Mouse (Mus musculus) cerebellum, adult 9-10 months (tissue): ENCODE data around the gene Cx3cr1.
"Not testable (repeated sequence)": the region's sequence is repeated elsewhere in the genome, so short reads cannot be mapped to it uniquely, and the experiment has no call there.

Source experiments
- DNase-seq: peaks from one replicate; pipeline ENCODE4 v3.0.0; 2022

Gene Cx3cr1

DNA sequence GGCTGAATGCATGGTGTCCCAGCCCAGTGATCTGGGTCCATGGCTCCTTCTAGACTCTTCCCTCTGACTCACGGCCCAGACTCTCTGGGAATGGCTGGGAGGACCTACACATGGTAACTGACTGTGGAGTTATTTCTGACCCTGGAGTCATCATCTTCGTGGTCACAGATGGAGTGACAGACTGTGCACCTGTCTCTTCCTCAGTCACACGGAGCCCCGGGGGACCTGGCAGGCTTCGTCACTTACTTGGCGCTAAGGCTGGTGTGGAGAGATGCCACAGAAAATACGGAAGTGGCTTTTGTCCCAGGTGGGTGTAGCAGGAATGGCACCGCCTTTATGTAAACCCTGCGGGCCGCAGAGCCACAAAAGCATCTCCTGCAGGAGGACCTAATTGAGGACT is 45.5 kb downstream of the Cx3cr1 start:
- DNase-seq, result peak; percentile 96

DNA sequence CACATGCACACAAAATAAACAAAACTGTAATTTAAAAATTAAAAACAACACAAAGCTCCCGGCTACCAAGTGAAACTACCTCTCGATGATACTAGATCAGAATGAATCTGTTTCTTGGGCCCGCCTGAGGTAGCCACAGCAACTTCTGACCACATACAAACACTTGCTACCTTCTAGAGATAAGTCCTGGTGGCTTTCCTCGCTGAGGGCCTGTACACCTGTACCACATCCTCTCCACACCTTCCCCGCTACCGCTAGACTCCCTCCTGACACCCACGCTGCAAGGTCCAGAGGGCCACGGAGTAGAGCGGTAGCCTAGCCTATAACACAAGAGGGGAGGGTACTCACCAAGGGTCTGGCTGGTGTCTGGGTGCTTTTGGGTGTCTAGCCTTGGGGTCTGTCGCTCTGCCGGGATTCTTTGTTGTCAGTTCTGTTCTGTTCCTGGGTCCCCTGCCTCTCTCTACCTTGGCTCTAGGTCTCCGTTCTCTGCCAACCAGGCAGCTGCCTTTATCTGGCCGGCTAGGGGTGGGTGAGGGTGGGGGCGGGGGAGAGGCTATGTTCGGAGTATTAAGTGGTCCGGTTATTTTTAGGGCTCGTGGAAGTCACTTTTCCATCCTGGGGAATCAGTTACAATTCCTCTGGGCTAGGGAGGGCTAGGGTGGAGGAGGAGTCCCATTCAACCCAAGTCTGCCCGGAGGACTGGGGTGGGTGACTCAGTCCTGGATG is 46.4 kb downstream of the Cx3cr1 start, which contains the start of gene Xirp1:
Gene Xirp1 (minus strand): TSS at position 513 of the 726 bp plus-strand sequence.
- no peak for DNase-seq

DNA sequence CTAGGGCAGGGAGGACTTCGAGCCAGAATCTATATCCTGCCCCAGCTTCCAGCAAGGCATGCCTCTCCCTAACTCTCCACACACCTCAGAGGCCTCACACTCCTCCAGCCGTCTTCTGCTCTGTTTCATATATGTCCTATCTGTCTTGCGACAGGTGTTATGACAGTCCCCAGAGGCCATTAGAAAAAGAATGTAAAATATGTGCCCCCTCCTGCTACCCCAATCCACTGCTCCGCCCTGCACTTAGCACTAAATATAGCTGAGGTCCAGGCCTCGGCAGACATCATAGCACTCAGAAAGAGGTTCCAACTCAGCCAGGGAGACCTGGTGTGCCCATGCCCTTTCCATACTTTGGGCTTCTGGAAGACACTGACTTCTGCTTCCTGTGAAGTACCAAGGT is 48.5 kb downstream of the Cx3cr1 start:
- DNase-seq, result no peak

DNA sequence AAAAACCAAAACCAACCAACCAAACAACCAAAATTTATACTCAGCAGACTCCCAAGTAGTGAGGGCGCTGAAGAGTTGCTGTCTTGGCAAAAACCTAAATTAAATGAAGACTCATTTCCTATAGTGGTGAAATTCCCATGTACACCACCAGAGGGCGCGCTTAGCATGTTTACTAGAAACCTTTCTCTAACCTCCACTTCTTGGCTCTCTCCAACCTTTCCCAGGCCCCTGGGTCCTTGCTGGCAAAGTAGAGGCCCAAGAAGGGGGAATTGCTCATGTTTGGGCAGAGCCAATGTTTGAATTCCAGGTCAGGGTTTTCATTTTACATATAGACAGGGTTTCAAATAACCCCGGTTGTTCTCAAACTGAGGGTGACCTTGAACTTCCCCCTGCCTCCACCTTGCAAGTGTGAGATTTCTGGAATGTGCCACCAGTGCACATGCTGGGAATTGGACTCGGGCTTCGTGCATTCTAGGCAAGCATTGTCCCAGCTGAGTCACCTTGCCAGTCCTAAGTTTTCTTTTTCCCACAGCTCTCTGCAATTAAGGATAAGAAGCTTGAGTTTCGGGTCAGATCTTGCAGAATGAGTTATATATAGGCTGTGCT is 49.3 kb downstream of the Cx3cr1 start:
- peak; percentile 83 for DNase-seq

DNA sequence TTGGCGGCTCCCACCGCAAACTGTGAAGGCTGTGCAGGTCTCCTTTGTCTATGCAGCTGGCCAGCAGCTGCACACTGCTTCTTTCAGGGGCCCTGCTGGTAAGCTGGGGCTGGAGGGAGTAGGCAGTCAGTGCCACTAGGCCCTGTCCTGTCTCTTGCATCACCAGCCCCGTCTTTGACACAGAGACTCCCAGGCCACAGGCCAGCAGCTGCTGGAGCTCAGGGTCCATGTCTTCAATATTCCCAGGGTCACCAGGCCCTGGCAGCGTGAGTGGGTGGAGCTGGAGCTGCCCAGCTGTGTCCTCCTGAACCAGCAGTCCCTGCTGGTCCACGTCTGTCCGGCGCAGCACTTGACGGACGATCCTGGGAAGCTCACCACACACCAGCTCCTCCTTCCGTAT is 52.7 kb downstream of the Cx3cr1 start:
- DNase-seq, result no peak

DNA sequence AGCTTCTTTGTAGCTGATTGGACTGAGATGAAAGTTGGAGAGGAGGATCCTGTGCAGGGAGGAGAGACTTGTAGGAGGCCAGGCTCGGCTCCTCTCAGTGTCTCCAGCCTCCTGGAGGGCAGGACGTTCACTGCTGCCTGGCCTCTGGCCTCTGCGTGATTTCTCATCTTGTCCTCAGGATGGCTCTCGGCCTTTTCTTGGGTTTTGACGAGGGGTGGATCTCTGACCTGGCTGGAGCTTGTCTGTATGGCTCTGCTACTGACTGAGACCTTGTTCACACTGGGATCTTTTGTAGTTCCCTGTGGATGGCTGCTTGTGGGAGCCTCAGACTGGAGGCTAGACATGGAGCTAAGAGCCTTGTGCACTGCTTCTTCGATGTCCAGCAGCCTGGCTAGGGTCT is 54.9 kb downstream of the Cx3cr1 start:
- DNase-seq, result no peak

DNA sequence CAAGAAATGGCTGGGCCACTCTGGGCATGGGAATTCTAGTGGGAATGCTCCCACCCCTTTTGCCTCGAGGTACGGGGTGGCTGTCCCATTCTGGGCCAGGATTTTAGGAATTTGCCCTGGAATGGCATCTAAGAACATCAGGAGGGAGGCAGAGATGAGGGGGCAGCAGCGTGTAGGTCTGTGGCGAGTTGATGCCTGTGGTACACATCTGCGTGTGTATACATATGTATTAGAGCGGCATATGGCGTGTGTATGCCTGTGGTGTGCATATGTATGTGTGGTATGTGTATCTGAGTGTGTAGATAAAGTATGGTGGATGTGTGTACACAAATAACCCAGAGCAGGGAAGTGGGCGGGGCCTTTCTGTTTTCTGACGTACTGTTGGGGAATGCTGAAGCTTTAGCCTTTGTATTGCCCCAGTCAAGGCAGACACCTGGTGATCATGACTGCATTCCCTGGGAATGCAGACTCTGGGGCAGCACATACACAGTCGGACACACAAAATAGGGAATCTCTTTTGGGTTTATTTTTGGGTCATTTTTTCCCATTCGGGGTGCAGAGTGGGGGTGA is 56.3 kb downstream of the Cx3cr1 start:
- DNase-seq, result no peak

DNA sequence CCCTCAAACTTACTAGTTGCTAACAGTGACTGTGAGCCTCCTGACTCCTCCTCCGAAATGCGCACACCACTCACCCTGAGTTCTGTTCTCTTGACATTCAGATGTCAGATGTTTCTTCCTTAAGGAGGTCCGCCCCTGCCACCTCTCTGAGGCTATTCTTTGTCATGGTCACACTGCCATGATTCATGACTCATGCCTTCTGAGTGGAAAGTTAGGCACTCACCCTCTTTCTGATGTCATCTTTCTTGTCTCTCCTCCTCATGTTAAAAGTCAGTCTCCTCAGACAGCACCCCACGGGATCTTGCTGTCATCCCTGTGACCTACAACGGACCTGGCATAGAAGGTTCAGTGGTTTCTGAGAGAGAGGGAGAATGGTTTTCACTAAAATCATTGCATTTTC is 56.9 kb downstream of the Cx3cr1 start:
- DNase-seq, result no peak

DNA sequence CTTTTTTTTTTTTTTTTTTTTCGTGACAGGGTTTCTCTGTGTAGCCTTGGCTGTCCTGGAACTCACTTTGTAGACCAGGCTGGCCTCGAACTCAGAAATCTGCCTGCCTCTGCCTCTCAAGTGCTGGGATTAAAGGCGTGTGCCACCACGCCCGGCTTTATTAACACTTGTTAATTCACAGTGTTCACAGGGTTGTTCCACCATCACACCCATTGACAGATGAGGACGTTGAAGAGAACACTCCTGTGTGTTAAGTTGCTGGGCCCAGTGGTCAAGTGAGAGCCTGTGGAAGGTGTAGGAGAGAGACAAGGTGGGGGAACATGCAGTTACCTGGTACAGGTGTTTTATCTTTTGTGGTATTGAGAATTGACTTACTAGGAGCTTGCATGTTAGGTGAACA is 57.5 kb downstream of the Cx3cr1 start:
- DNase-seq, result not testable (repeated sequence)

DNA sequence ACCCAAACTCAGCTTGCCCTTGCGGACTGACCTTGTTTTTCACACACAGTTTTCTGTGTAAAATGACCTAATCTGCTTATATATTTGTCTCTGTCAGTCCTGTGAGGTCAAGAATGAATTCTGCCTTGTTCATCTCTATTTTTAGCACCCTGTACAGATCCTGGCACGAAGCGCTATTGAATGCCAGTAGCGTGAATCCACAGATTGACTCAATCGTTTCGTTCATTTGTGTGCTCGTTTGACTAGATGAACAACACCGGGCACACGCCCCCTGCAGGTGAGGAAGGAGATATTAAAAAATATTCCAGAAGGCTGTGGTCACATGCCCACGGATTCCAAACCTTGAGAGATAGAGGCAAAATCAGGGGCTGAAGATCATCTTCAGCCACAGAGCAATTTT is 58.1 kb downstream of the Cx3cr1 start:
- peak; percentile 89 for DNase-seq

DNA sequence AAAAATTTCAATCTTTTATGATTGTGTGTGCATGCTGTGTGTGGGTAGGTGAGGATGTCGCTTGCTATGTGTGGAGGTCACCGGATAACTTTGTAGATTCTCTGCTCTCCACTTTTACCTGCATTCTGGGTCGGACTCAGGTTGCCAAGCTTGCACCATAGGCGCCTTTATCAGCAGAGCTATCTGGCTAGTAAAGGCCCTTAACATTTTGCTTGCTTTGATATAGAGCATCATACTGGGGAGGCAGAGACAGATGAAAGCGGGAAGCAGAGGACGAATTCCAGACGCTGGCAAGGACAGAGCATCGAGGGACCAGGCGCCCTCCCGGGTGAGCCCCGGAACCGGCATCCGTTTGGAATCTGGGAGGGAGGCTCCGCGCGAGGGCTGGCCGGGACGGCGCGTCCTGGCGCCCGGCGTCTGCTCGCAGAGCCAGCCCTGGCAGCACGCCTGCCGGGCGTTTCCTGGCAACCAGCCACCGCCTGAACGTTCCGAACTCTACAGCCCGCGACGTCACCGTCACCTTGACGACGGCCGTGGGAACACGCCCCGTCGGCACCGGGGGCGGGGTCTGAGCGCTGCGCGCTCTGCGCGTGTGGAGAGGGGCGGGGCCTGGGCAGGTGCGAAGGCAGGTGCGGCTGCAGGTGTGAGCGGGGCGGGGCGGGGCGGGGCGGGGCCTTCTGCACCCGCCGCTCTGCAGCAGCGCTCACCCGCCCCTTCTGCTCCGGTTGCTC is 58.7 kb downstream of the Cx3cr1 start:
- DNase-seq, result peak; percentile 96

DNA sequence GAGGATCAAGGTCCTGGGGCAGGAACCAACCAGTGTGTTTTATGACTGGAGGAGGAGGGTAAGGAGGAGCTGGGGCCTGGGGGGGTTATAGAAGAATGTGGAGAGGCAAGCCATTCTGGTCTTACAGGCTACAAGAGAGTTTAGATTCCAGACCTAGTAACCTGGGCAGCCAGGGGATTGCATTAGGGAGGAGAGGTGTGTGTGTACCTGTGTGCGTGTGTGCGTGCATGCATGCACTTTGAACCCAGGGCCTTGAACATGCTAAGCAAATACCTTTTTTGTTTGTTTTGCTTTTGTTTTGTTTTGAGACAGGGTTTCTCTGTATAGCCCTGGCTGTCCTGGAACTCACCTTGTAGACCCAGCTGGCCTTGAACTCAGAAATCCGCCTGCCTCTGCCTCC is 59.8 kb downstream of the Cx3cr1 start:
- DNase-seq, result no peak

DNA sequence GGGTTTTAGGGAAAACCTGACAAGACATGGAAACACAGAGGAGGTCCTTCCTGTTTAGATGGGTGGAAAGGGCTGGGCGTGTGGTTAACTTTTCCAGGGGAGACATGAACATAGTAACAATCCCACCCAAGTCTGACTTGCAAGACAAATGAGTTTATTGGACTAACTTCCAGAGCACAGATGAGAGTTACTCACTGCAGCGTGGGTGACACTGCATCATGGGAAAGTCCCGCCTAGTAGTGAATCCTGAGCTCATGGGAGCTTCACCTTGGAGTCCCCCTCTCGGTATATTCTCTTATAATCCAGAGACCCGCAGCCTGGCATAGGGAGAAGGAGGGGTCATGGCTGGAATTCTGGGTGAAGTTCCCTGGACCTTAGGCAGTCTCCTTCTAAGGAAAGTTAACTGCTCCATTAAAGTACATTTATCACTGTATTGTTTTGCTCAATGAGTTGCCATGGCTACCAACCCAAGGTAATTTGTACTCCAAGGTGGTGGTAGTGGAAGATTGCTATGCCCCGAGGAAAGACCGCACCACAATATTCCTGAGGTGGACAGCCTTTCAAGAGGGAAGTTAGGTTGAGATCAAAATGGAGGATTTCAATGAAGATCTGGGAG is 60.3 kb downstream of the Cx3cr1 start:
- DNase-seq, result no peak

DNA sequence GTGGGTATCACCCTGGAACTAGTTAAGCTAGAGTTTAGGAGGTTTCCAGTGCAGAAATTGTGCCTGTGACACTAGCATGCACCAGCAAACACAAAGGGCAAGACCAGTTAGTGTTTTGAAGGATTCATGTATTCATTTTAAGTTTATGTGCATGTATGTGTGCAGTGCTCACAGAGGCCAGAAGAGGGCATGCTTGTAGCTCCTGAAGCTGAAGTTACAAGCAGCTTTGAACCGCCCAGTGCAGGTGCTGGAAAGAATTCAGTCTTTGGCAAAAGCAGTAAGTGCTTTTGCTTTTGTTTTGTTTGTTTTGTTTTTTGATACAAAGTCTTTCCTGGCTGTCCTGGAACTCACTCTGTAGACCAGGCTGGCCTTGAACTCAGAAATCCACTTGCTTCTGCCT is 61.8 kb downstream of the Cx3cr1 start:
- DNase-seq, result no peak

DNA sequence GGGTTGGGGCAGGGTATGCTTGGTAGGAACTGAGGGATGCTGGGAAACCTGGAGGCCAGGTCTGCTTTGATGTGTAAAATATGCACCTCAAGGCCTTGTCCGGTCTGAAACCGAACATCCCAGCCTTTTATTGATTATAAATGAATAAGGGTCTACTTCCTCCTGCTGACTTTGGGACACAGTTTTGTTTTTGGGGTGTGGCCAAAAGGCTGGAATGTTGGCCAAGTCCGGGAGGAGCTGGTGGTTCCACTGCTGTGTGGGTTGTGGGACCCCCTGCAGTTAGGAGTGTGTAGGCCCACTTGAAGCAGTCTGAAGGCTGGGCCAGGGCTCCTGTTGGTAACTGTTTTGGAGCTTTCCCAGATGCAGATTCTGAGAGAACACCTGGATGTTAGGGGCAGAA is 63.7 kb downstream of the Cx3cr1 start:
- no peak for DNase-seq

DNA sequence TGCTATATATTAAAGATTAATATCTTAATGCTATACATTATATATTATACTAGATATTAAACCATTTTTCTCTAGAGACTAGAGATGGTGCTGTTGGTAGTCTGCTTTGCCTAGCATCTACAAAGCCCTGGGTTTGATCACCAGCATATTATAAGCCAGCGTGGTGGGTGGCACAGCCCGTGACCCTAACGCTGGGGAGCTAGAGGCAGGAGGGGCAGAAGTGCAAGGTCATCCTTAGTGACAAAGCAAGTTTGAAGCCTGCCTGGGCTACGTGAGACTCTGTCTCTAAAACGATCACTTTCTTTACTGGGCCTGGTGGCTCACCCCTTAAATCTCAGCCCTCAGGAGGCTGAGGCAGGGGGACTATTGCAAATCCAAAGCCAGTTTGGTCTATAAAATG is 66.8 kb downstream of the Cx3cr1 start:
- no peak for DNase-seq

DNA sequence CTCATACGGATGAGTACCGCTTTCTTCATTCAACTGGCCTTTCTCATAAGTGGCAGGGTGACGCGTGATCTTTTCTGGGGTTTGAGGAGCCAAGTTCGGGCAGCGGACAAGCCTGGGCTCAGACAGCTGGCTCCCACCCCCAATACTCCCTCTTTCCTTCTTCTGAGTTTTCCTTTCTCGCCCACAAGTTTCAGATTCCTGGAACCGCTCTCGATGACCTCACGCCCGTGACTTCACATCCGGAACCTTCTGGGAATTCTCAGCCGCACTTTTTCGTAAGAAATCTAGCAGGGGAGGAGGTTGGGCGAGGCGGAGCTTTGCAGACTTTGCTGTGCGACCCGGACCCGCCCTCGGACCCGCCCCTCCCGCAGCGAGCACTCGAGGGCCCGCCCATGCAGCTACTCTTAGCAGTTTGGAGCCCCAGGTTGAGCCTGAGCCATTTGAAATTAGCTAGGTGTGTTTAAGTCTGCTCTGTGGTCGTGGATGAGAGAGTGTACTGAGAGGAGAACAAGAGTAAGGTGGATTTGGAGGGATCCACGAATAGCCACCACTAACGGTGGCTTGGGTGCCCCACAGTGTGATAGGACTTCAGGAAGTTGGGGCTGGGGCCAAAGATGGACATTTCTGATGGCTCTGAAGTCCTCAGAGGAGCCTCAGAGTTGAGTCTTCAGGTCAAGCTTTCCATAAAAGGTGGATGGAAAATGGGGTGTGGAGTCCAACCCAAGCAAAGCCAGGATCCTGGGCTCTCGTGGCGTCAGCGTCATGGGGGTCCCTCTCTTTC is 67.5 kb downstream of the Cx3cr1 start:
- DNase-seq, result no peak

DNA sequence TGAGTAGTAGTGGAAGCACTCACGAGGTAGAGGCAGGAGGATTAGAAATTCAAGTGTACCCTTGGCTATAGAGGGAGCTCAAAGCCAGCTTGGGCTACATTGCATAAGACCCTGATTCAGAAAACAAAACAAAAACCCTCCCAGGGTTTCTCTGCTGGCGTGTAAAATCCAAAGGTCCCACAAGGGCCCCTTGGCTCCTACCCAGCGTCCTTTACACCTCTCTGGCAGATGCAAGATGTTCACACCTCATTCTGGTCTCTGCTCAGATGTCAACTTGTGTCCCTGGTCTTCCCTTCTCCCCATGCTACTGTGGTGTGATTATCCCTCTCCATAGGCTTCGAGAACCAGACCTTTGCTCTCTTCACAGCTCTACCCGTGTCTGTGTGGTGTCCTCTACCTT is 68.9 kb downstream of the Cx3cr1 start:
- DNase-seq, result no peak

DNA sequence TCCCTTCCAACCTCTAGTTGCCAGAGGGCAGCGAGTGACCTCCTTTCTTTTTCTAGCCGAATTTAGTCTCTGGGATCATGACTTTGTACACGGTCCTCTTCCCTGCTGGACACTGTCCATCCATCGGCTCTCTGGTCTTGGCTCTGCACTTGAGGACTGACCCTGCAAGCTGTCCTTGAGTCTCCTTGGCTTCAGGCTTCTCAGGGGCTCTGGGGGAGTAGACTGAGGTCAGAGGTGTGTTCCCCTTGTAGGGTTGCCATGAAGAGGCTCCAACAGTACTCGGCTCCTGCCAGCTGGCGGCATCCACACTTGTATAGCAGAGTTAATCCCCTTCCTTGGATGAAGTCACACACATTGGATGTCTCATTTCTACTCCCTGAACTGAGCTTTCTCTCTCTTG is 70.0 kb downstream of the Cx3cr1 start:
- no peak for DNase-seq

DNA sequence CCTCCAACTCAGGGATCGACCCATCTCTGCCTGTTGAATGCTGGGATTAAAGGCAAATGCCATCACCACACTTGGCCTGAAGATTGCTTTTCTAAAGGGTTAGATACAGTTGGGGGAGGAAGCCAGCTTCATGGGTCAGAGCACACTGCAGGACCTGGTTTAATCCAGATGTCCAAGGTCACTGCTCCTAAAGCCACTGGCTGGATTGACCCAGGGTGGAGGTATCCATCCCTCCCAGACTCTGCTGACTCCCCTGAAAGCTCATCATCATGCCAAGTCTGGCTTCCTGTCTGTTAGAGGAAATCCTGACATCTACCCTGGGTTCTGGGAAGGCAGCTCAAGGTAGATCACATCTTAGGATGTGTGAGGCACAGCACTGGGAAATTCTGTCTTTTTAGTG is 70.9 kb downstream of the Cx3cr1 start:
- no peak for DNase-seq

DNA sequence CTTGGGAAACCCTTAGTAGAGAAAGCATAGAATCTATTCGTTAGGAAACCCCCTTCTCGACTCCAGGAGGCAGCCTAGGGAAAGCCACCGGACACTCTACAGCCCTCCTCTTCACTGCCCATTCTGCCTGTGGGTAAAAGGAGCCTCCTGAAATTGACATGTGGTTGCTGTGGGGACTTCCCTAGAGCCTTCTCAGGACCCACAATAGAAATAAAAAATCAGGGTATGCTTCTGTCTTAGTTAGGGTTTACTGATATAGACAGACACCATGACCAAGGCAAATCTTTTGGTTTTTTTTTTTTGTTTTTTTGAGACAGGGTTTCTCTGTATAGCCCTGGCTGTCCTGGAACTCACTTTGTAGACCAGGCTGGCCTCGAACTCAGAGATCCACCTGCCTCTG is 73.6 kb downstream of the Cx3cr1 start:
- no peak for DNase-seq

DNA sequence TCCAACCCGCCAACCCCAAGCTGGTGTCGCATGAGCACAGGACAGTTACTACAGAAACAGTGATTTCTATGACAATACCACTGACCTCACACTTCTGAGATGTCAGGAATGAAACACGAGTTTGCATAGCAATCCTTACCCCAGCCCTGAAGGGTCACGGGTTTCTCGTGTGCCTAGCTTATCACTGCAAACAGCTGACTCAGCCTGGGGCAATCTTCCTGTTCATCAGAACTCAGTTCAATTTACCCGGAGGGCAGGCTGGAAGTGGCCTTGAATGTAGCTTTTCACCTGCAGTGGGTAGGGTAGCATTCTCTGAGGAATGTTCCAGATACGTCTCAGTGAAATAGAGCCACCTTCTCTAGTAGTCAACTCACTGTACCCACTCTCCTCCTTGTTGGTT is 75.5 kb downstream of the Cx3cr1 start:
- no peak for DNase-seq
